Mouse (Mus musculus) intestine, embryonic 16.5 days (tissue): ENCODE data around the gene Prrc2a. TPM values are rescaled to one million over a fixed set of nuclear protein-coding genes. Genes with fewer than 3 reads are reported as not detected.

Experiments used
- ATAC-seq: fragments of 200-750 bp; cut with Nextera tagmentation; 2 replicates; pipeline ENCODE4 v1.8.0; 2017; ENCODE audit warnings: moderate TSS enrichment, moderate library complexity
- H3K27ac ChIP-seq: fragments of 300-500 bp; sonication (generic); 2 replicates; pipeline ENCODE4 v1.5.1; 2014; ENCODE audit warnings: mild to moderate bottlenecking, low read length
- H3K27me3 ChIP-seq: fragments of 300-500 bp; sonication (generic); replicated peaks from 2 replicates; pipeline ENCODE4 v1.6.1; 2014; ENCODE audit warnings: low read length, control low read depth, mixed read lengths; ENCODE audit not compliant: control insufficient read depth, insufficient read depth
- H3K36me3 ChIP-seq: fragments of 300-500 bp; sonication (generic); 2 replicates; pipeline ENCODE4 v1.6.1; 2014; ENCODE audit warnings: low read length, control low read depth; ENCODE audit not compliant: control insufficient read depth, insufficient read depth
- H3K4me1 ChIP-seq: fragments of 300-500 bp; sonication (generic); 2 replicates; pipeline ENCODE4 v1.6.1; 2014; ENCODE audit warnings: low read length, control low read depth, mixed read lengths; ENCODE audit not compliant: control insufficient read depth, insufficient read depth
- H3K4me2 ChIP-seq: fragments of 300-500 bp; sonication (generic); 2 replicates; pipeline ENCODE4 v1.6.1; 2014; ENCODE audit warnings: low read depth, low read length, control low read depth
- H3K4me3 ChIP-seq: fragments of 300-500 bp; sonication (generic); 2 replicates; pipeline ENCODE4 v1.5.1; 2014; ENCODE audit warnings: mild to moderate bottlenecking, low read length
- H3K9ac ChIP-seq: fragments of 300-500 bp; sonication (generic); 2 replicates; pipeline ENCODE4 v1.6.1; 2014; ENCODE audit warnings: low read depth, low read length
- H3K9me3 ChIP-seq: fragments of 300-500 bp; sonication (generic); 2 replicates; pipeline ENCODE4 v1.6.1; 2016; ENCODE audit warnings: low read length, control low read depth; ENCODE audit not compliant: control insufficient read depth
- WGBS: fragments of 180-500 bp; shearing (Covaris S2); extraction: QIAGEN DNeasy Blood & Tissue Kit; methylation state at CpG from one replicate; pipeline ENCODE4 v1.1.7; 2014; 5-methylcytosine and 5-hydroxymethylcytosine counted together
- polyA plus RNA-seq: library from polyadenylated mRNA; unstranded; fragments of >200 nt; fragmentation: Nextera tagmentation; extraction: Ambion mirVana; gene quantifications from 2 replicates; pipeline ENCODE4 v1.2.1, GENCODE M21; 2015

Gene Prrc2a
- polyA plus RNA-seq, 1 experiment from 2014 or later = 103 TPM

DNA sequence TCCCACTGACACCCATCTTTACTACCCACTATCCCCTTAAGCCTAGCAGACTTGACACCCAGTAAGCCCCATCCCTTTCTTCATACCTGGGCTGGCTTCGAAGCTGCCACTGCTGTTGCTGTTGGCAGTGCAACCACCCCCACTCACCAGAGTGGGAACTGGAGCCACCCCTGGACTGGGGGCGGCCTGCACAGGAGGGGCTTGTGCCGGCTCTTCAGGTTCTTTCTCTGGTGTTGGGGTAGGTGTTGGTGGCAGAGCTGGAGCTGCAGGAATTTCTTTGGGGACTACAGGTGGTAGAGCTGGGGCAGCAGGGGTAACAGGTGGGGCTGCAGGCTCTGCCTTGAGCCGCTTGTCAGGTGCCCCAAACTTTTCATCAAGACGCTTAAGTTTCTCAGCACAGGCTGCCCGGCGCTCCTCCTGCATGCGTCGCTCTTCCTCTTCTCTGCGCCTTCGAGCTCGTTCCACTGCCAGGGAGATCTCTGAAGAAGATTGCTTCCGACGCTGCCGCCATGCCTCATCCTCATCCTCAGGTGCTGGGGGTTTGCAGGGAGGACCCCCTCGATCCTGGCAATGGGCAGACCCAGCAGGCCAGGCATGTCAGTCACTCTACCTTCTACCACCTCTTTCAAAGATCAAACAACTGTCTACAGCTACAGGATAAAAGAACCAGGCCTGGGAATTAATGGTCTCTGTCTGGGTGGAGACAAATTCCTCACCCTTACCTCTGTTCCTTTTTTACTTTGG, 5.7 kb downstream of the Prrc2a start:
- H3K9ac ChIP-seq = no peak overlapping the region
- peaks cover 12% of the 10 kb centered on the region for H3K4me1 ChIP-seq
- H3K9me3 ChIP-seq = no peaks in the 10 kb centered on the region
- WGBS = 95% methylated on average over 16 of the region's 16 CpGs
- no peak overlapping the region for H3K4me2 ChIP-seq
- no peak overlapping the region for H3K27ac ChIP-seq
- no peak for ATAC-seq
- H3K4me3 ChIP-seq = no peak overlapping the region
- peaks cover 69% of the 10 kb centered on the region for H3K36me3 ChIP-seq
- H3K27me3 ChIP-seq = no peaks in the 10 kb centered on the region

GRCm38 (mm10) chr17:35157661-35158175, 7.0 kb downstream of the Prrc2a start:
- H3K9me3 ChIP-seq = no peaks in the 10 kb centered on the region
- 88% methylated on average over 8 of the region's 8 CpGs for WGBS
- no peaks in the 10 kb centered on the region for H3K27me3 ChIP-seq
- H3K4me1 ChIP-seq = peaks cover 7% of the 10 kb centered on the region
- no peak overlapping the region for H3K4me3 ChIP-seq
- peaks cover 80% of the 10 kb centered on the region for H3K36me3 ChIP-seq
- ATAC-seq = no peak
- H3K27ac ChIP-seq = no peak overlapping the region
- no peak overlapping the region for H3K9ac ChIP-seq
- no peak overlapping the region for H3K4me2 ChIP-seq

- H3K4me1 ChIP-seq = peaks cover 4% of the 10 kb centered on the region
- ATAC-seq = no peak
- peaks cover 85% of the 10 kb centered on the region for H3K36me3 ChIP-seq
- no peak overlapping the region for H3K4me3 ChIP-seq
- no peaks in the 10 kb centered on the region for H3K27me3 ChIP-seq
- no peaks in the 10 kb centered on the region for H3K9me3 ChIP-seq
- no peak overlapping the region for H3K27ac ChIP-seq
- H3K9ac ChIP-seq = no peak overlapping the region
- 88% methylated on average over 8 of the region's 8 CpGs for WGBS
- no peak overlapping the region for H3K4me2 ChIP-seq
Observed at GRCm38 (mm10) chr17:35157254-35157653, 7.4 kb downstream of the Prrc2a start.

DNA sequence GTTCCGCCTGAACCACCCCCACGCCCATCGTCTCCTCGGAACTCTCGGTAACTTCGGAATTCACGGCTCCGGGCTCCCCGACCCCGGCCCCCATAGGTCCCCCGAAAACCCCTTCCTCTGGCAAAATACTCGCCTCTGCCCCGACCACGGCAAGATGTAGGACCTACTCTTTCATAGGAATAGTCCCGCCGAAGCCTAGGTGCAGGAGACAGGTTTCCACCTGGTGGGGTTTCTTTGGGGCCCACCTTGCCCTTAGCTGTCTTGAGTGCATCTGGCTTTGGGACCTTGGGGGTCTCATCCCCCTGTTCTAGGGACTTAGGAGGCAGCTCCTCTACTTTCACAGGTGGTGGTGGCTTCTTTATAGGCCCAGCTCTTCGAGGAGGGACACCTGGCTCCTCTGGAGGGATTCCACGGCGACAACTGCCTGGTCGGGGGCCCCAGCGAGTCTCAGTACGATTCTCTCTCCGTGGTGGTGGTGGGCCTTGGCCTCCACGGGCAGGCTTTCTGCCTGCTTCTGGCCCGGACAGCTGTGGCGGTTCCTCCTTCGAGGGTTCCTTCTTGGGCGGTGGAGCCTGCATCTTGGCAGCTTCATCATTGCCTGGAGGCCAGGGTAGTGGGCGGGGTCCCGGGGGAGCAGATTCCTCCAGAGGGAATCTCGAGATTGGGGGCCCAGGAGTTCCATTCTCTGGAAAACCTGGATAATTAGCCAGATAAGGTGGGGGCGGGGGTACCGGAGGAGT, 8.1 kb downstream of the Prrc2a start:
- Histone ChIP-seq H3K9ac (no peak overlapping the region), H3K4me1 (no peaks in the 10 kb centered on the region), H3K4me3 (no peak overlapping the region), H3K36me3 (peaks cover 86% of the 10 kb centered on the region), H3K9me3 (no peaks in the 10 kb centered on the region), H3K4me2 (no peak overlapping the region), H3K27ac (no peak overlapping the region), H3K27me3 (no peaks in the 10 kb centered on the region)
- WGBS = 91% methylated on average over 33 of the region's 33 CpGs
- no peak for ATAC-seq

DNA sequence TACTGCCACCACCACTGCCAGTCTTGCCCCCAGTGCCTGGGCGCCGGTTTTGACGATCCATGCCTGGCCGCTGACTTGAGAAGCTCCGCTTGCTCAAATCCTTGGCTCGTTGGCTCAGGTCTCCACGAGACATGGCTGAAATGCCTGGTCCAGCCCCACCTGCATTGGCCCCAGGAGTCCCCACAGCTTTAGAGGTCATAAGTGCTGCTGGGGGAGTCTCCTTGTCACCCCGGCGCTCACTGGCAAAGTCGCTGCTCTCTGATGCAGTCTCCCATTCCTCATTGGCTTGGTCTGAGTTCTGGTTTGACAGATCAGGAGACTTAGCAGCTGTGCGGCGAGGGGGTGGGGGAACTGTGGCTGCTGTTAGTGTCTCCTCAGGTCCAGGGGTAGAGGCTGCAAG, 9.2 kb downstream of the Prrc2a start:
- Histone ChIP-seq H3K27ac (no peak overlapping the region), H3K9me3 (no peaks in the 10 kb centered on the region), H3K9ac (no peak overlapping the region), H3K4me2 (no peak overlapping the region), H3K4me1 (no peaks in the 10 kb centered on the region), H3K4me3 (no peak overlapping the region), H3K27me3 (no peaks in the 10 kb centered on the region), H3K36me3 (peaks cover 82% of the 10 kb centered on the region)
- ATAC-seq = no peak
- 89% methylated on average over 12 of the region's 12 CpGs for WGBS

DNA sequence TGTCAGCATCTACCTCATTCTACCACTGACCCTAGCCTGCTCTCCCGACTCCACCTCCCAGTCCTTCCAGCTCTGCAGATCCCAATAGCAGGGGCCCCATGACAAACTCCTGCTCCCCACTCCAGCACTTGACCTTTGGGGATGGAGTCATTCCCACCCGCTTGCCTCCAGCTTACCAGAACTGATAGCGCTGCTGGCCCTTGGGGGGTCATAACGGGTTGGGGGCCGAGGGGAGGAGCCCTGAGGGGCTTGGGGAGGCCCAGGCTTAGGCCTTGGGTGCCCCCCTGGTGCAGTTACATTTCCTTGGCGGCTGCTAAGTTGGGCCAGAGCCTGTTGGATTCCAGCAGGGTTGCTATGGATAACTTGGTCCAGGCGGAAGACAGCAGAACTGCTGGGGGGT, 10.1 kb downstream of the Prrc2a start:
- H3K4me3 ChIP-seq = no peak overlapping the region
- no peak for ATAC-seq
- 80% methylated on average over 7 of the region's 7 CpGs for WGBS
- no peaks in the 10 kb centered on the region for H3K9me3 ChIP-seq
- no peak overlapping the region for H3K9ac ChIP-seq
- H3K36me3 ChIP-seq = peaks cover 85% of the 10 kb centered on the region
- no peaks in the 10 kb centered on the region for H3K4me1 ChIP-seq
- no peak overlapping the region for H3K27ac ChIP-seq
- no peaks in the 10 kb centered on the region for H3K27me3 ChIP-seq
- no peak overlapping the region for H3K4me2 ChIP-seq

GRCm38 (mm10) chr17:35153931-35154330, 10.8 kb downstream of the Prrc2a start:
- no peak for ATAC-seq
- 77% methylated on average over 4 of the region's 4 CpGs for WGBS
- H3K27me3 ChIP-seq = no peaks in the 10 kb centered on the region
- H3K4me2 ChIP-seq = no peak overlapping the region
- H3K9me3 ChIP-seq = no peaks in the 10 kb centered on the region
- no peak overlapping the region for H3K4me3 ChIP-seq
- peaks cover 85% of the 10 kb centered on the region for H3K36me3 ChIP-seq
- H3K9ac ChIP-seq = no peak overlapping the region
- no peaks in the 10 kb centered on the region for H3K4me1 ChIP-seq
- no peak overlapping the region for H3K27ac ChIP-seq

DNA sequence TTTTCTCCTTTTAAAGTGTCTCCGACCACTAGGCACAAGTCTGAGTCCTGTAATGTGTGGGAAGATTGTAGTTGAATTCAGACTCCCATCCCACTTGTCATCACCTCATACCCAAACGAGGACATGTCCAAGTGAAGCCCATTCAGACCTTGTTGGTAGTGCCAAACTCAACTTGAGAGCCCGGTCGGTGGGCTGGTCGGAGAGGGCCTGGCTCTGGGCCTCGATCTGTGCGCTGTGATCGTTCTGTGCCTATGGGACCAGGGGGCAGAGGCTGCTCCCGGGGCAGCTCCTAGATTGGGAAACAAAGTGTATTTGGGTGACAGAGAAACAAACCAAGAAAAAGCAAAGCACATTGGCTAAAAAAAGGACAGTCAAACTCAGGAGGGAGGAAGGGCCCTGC, 11.6 kb downstream of the Prrc2a start:
- Histone ChIP-seq H3K4me2 (no peak overlapping the region), H3K4me3 (no peak overlapping the region), H3K9me3 (no peaks in the 10 kb centered on the region), H3K27ac (no peak overlapping the region), H3K36me3 (peaks cover 78% of the 10 kb centered on the region), H3K27me3 (no peaks in the 10 kb centered on the region), H3K9ac (no peak overlapping the region), H3K4me1 (no peaks in the 10 kb centered on the region)
- WGBS = 89% methylated on average over 9 of the region's 9 CpGs
- ATAC-seq = no peak

DNA sequence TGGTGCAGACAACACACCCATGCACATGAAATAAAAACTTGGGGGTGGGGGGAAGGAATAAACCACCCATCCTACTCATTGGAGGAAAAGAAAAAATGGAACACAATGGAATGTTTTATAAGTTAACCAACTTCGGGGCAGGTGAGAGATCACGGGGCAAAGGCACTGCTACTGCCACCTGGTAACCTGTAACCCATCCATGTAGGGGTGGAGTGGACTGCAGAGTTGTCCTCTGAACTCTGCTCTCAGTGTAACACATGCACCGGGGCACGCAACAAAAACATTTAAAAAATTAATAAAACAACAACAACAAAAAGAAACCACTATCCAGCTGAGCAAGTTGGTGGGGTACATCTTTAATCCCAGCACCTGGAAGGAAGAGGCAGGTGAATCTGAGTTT, 12.6 kb downstream of the Prrc2a start:
- Histone ChIP-seq H3K27ac (no peak overlapping the region), H3K4me3 (no peak overlapping the region), H3K27me3 (no peaks in the 10 kb centered on the region), H3K9ac (no peak overlapping the region), H3K4me2 (no peak overlapping the region), H3K36me3 (peaks cover 72% of the 10 kb centered on the region), H3K4me1 (no peaks in the 10 kb centered on the region), H3K9me3 (no peaks in the 10 kb centered on the region)
- 90% methylated on average over 4 of the region's 4 CpGs for WGBS
- no peak for ATAC-seq
